Mouse (Mus musculus) forebrain, embryonic 11.5 days (tissue): ENCODE data around the gene Calhm6. TPM values are rescaled to one million over a fixed set of nuclear protein-coding genes. Genes with fewer than 3 reads are reported as not detected.

Experiments
- ATAC-seq: fragments of 200-750 bp; cut with Nextera tagmentation; replicated peaks from 2 replicates; pipeline ENCODE4 v1.8.0; 2017; ENCODE audit warnings: moderate TSS enrichment; ENCODE audit not compliant: low FRiP score
- DNase-seq: peaks from one replicate; pipeline ENCODE4 v3.0.0-alpha.2; 2017; ENCODE audit warnings: low spot score
- H3K27ac ChIP-seq: fragments of 300-500 bp; sonication (generic); 2 replicates; pipeline ENCODE4 v1.5.1; 2014; ENCODE audit warnings: low read depth, low read length
- H3K27me3 ChIP-seq: fragments of 300-500 bp; sonication (generic); 2 replicates; pipeline ENCODE4 v1.6.1; 2014; ENCODE audit warnings: mild to moderate bottlenecking, low read length, mixed read lengths; ENCODE audit not compliant: control insufficient read depth, insufficient read depth
- H3K36me3 ChIP-seq: fragments of 300-500 bp; sonication (generic); 2 replicates; pipeline ENCODE4 v1.6.1; 2014; ENCODE audit warnings: mild to moderate bottlenecking, low read length, moderate library complexity, mixed read lengths; ENCODE audit not compliant: control insufficient read depth, insufficient read depth
- H3K4me1 ChIP-seq: fragments of 300-500 bp; sonication (generic); replicated peaks from 2 replicates; pipeline ENCODE4 v1.6.1; 2014; ENCODE audit warnings: low read length, mixed read lengths; ENCODE audit not compliant: control insufficient read depth, insufficient read depth
- H3K4me2 ChIP-seq: fragments of 300-500 bp; sonication (generic); 2 replicates; pipeline ENCODE4 v1.6.1; 2014; ENCODE audit warnings: low read depth, mild to moderate bottlenecking, low read length, moderate library complexity, mixed read lengths; ENCODE audit not compliant: severe bottlenecking
- H3K4me3 ChIP-seq: fragments of 300-500 bp; sonication (generic); 2 replicates; pipeline ENCODE4 v1.5.1; 2014; ENCODE audit warnings: low read depth, low read length
- H3K9ac ChIP-seq: fragments of 300-500 bp; sonication (generic); 2 replicates; pipeline ENCODE4 v1.6.1; 2014; ENCODE audit warnings: low read length
- H3K9me3 ChIP-seq: fragments of 300-500 bp; sonication (generic); 2 replicates; pipeline ENCODE4 v1.6.1; 2016; ENCODE audit warnings: low read length, mixed read lengths; ENCODE audit not compliant: control insufficient read depth
- WGBS: fragments of 180-500 bp; shearing (Covaris S2); extraction: QIAGEN DNeasy Blood & Tissue Kit; methylation state at CpG from one replicate; pipeline ENCODE4 v1.1.7; 2014; 5-methylcytosine and 5-hydroxymethylcytosine counted together
- polyA plus RNA-seq: library from polyadenylated mRNA; unstranded; fragments of >200 nt; fragmentation: Nextera tagmentation; extraction: Ambion mirVana; gene quantifications from 2 replicates; pipeline ENCODE4 v1.2.1, GENCODE M21; 2014

Gene Calhm6
- polyA plus RNA-seq, 1 experiment from 2014 or later, result 0.69 TPM

GRCm38 (mm10) chr10:34117770-34118169 lies 10.0 kb downstream of the Calhm6 start:
- no peak overlapping the region for H3K27ac ChIP-seq
- no peak for ATAC-seq
- no peaks in the 10 kb centered on the region for H3K27me3 ChIP-seq
- no peaks in the 10 kb centered on the region for H3K4me1 ChIP-seq
- no peak for DNase-seq
- H3K36me3 ChIP-seq, result no peaks in the 10 kb centered on the region
- no peak overlapping the region for H3K4me2 ChIP-seq
- no peak overlapping the region for H3K4me3 ChIP-seq
- no peak overlapping the region for H3K9ac ChIP-seq
- H3K9me3 ChIP-seq, result no peaks in the 10 kb centered on the region

GRCm38 (mm10) chr10:34117131-34117530 lies 10.7 kb downstream of the Calhm6 start:
- no peaks in the 10 kb centered on the region for H3K4me1 ChIP-seq
- H3K4me2 ChIP-seq, result no peak overlapping the region
- no peak for DNase-seq
- no peaks in the 10 kb centered on the region for H3K27me3 ChIP-seq
- no peak for ATAC-seq
- H3K27ac ChIP-seq, result no peak overlapping the region
- H3K36me3 ChIP-seq, result no peaks in the 10 kb centered on the region
- H3K4me3 ChIP-seq, result no peak overlapping the region
- no peak overlapping the region for H3K9ac ChIP-seq
- no peaks in the 10 kb centered on the region for H3K9me3 ChIP-seq
- WGBS, result 77% methylated on average over 3 of the region's 3 CpGs

GRCm38 (mm10) chr10:34111964-34112738 lies 15.6 kb downstream of the Calhm6 start:
- H3K27me3 ChIP-seq, result no peaks in the 10 kb centered on the region
- no peaks in the 10 kb centered on the region for H3K9me3 ChIP-seq
- no peaks in the 10 kb centered on the region for H3K36me3 ChIP-seq
- no peak for DNase-seq
- ATAC-seq, result no peak
- H3K4me1 ChIP-seq, result no peaks in the 10 kb centered on the region
- no peak overlapping the region for H3K4me2 ChIP-seq
- no peak overlapping the region for H3K4me3 ChIP-seq
- H3K9ac ChIP-seq, result no peak overlapping the region
- H3K27ac ChIP-seq, result no peak overlapping the region
- 82% methylated on average over 4 of the region's 4 CpGs for WGBS

GRCm38 (mm10) chr10:34110863-34111465 lies 16.8 kb downstream of the Calhm6 start:
- Histone ChIP-seq H3K27ac (no peak overlapping the region), H3K36me3 (no peaks in the 10 kb centered on the region), H3K9me3 (no peaks in the 10 kb centered on the region), H3K4me3 (no peak overlapping the region), H3K27me3 (no peaks in the 10 kb centered on the region), H3K4me1 (no peaks in the 10 kb centered on the region), H3K4me2 (no peak overlapping the region), H3K9ac (no peak overlapping the region)
- WGBS, result 86% methylated on average over 13 of the region's 13 CpGs
- DNase-seq, result no peak
- ATAC-seq, result no peak

GRCm38 (mm10) chr10:34096418-34096883 lies 31.3 kb downstream of the Calhm6 start, which contains the start of gene Calhm5:
Gene Calhm5, minus strand, starts transcription at chr10:34096519.
- H3K27me3 ChIP-seq, result no peaks in the 10 kb centered on the region
- no peaks in the 10 kb centered on the region for H3K4me1 ChIP-seq
- no peak within 1 kb of the TSS for H3K27ac ChIP-seq
- 27% methylated on average over 9 of the region's 9 CpGs for WGBS
- peak within 1 kb of the TSS; percentile 20; the same call in 1 of the 2 replicates for H3K9ac ChIP-seq
- ATAC-seq (peak; percentile 46; the same call in 1 of the 2 replicates), DNase-seq (peak; percentile 48)
- H3K4me3 ChIP-seq, result no peak within 1 kb of the TSS
- peak within 1 kb of the TSS; percentile 32; the same call in 1 of the 2 replicates for H3K4me2 ChIP-seq
- H3K9me3 ChIP-seq, result no peaks in the 10 kb centered on the region
- no peaks in the 10 kb centered on the region for H3K36me3 ChIP-seq

- Histone ChIP-seq H3K9ac (peak overlapping the region; percentile 20; the same call in 1 of the 2 replicates), H3K27me3 (no peaks in the 10 kb centered on the region), H3K27ac (no peak overlapping the region), H3K4me3 (no peak overlapping the region), H3K4me1 (no peaks in the 10 kb centered on the region), H3K9me3 (no peaks in the 10 kb centered on the region), H3K36me3 (no peaks in the 10 kb centered on the region), H3K4me2 (peak overlapping the region; percentile 32; the same call in 1 of the 2 replicates)
- ATAC-seq, result no peak
- WGBS, result 62% methylated on average over 12 of the region's 12 CpGs
- peak; percentile 46 for DNase-seq
These were observed 31.8 kb downstream of the Calhm6 start for GRCm38 (mm10) chr10:34095964-34096363.

- H3K4me1 ChIP-seq, result no peaks in the 10 kb centered on the region
- no peaks in the 10 kb centered on the region for H3K36me3 ChIP-seq
- H3K9me3 ChIP-seq, result no peaks in the 10 kb centered on the region
- no peak for DNase-seq
- 81% methylated on average over 2 of the region's 2 CpGs for WGBS
- no peak overlapping the region for H3K27ac ChIP-seq
- no peak overlapping the region for H3K4me3 ChIP-seq
- H3K27me3 ChIP-seq, result no peaks in the 10 kb centered on the region
- no peak for ATAC-seq
- no peak overlapping the region for H3K9ac ChIP-seq
- H3K4me2 ChIP-seq, result no peak overlapping the region
These were observed 32.6 kb downstream of the Calhm6 start for GRCm38 (mm10) chr10:34095147-34095546.

- WGBS, result 85% methylated on average over 5 of the region's 5 CpGs
- H3K4me3 ChIP-seq, result no peak overlapping the region
- ATAC-seq, result no peak
- H3K4me1 ChIP-seq, result no peaks in the 10 kb centered on the region
- H3K9me3 ChIP-seq, result no peaks in the 10 kb centered on the region
- DNase-seq, result no peak
- H3K27ac ChIP-seq, result no peak overlapping the region
- no peak overlapping the region for H3K9ac ChIP-seq
- H3K4me2 ChIP-seq, result no peak overlapping the region
- no peaks in the 10 kb centered on the region for H3K27me3 ChIP-seq
- H3K36me3 ChIP-seq, result no peaks in the 10 kb centered on the region
These were observed 35.9 kb downstream of the Calhm6 start for GRCm38 (mm10) chr10:34091888-34092287.
